In genomic region chr9:64803373-64804214, GRCm38 (mm10) we compare ENCODE assay signal across 20 mouse cellular contexts. TPM values are rescaled to one million over a fixed set of nuclear protein-coding genes. Genes with fewer than 3 reads are reported as not detected.
DNase-seq lines count a peak whose midpoint lies in the region; ATAC-seq and TF ChIP-seq lines count a peak whose summit lies in the region.
"Had no signal": no experiment of that assay in that cellular context is flagged by ENCODE, and none has a peak within 500 bp of the region (broad histone marks: within the 10 kb centered on the region; RNA-seq: fewer than 3 reads in every experiment).

No protein-coding gene starts in this region.

- peak overlapping the region; percentile 82; the same call in 1 of the 2 replicates for H3K27ac ChIP-seq in bone marrow, adult 2 months (ENCODE audit: control insufficient read depth, insufficient read depth, low read depth, low read length, poor library complexity)
- peak overlapping the region; percentile 65 for H3K27ac ChIP-seq in liver, embryonic 16.5 days (ENCODE audit: low read length)
- H3K27ac ChIP-seq in intestine, embryonic 16.5 days (ENCODE audit: low read length): no peak overlapping the region
- H3K27ac ChIP-seq: embryonic facial prominence, embryonic 10.5 days; forebrain, embryonic 13.5 days; heart, embryonic 10.5 days; hindbrain, embryonic 13.5 days had no signal

- TF ChIP-seq CTCF in bone marrow, adult 2 months (IDR thresholded peaks at IDR 0.05; ENCODE audit: control insufficient read depth, insufficient read depth, low read length): no peak

- no peak overlapping the region for H3K9ac ChIP-seq in liver, embryonic 16.5 days (ENCODE audit: low read depth, low read length)
- H3K9ac ChIP-seq in intestine, embryonic 16.5 days (ENCODE audit: low read depth, low read length): no peak overlapping the region
- H3K9ac ChIP-seq: forebrain, embryonic 13.5 days; forebrain, postnatal 0 days; hindbrain, embryonic 13.5 days had no signal

- no peaks in the 10 kb centered on the region for H3K27me3 ChIP-seq in liver, embryonic 16.5 days (ENCODE audit: control insufficient read depth, insufficient read depth, low read depth, low read length)
- no peaks in the 10 kb centered on the region for H3K27me3 ChIP-seq in intestine, embryonic 16.5 days (replicated peaks; ENCODE audit: control insufficient read depth, insufficient read depth, low read length)
- H3K27me3 ChIP-seq: forebrain, embryonic 13.5 days; hindbrain, embryonic 13.5 days had no signal

- H3K4me2 ChIP-seq in liver, embryonic 16.5 days (ENCODE audit: low read depth, low read length): no peak overlapping the region
- H3K4me2 ChIP-seq in intestine, embryonic 16.5 days (ENCODE audit: low read depth, low read length): no peak overlapping the region
- H3K4me2 ChIP-seq: forebrain, embryonic 13.5 days; hindbrain, embryonic 13.5 days had no signal

- no peaks in the 10 kb centered on the region for H3K36me3 ChIP-seq in liver, embryonic 16.5 days (ENCODE audit: control insufficient read depth, insufficient read depth)
- H3K36me3 ChIP-seq in intestine, embryonic 16.5 days (ENCODE audit: control insufficient read depth, insufficient read depth, low read length): no peaks in the 10 kb centered on the region
- H3K36me3 ChIP-seq: embryonic facial prominence, embryonic 10.5 days; G1E; heart, embryonic 10.5 days; hindbrain, embryonic 13.5 days had no signal

- no peak for TF ChIP-seq POLR2A in bone marrow, adult 2 months (IDR thresholded peaks at IDR 0.05; ENCODE audit: borderline replicate concordance, control insufficient read depth, low read depth, low read length)

- DNase-seq in heart, adult 11 months: peak; percentile 29
- no peak for DNase-seq in heart, adult 9 months (ENCODE audit: low spot score in 2 of 2)
- no peak for DNase-seq in heart, postnatal 14 days
- DNase-seq: adrenal gland, postnatal 14 days; B cell, adult 2 months; cerebellum, adult 18-20 months; cerebellum, adult 9-11 months; forebrain, postnatal 0 days; gastrocnemius, postnatal 14 days; heart, postnatal 10 days had no signal

- no peak for ATAC-seq in liver, embryonic 16.5 days (ENCODE audit: low read depth)
- ATAC-seq in neutrophil, adult 5-6 weeks (ENCODE audit: extremely low read depth, insufficient number of reproducible peaks, low FRiP score, poor library complexity, severe bottlenecking): peak; percentile 51
- no peak for ATAC-seq in intestine, embryonic 16.5 days
- ATAC-seq: CD4-positive, CD25-positive, alpha-beta regulatory T cell, adult 4 months; forebrain, embryonic 13.5 days; forebrain, postnatal 0 days had no signal

- WGBS in bone marrow, adult 2 months: 54% methylated on average over 5 of the region's 5 CpGs
- WGBS in liver, embryonic 16.5 days (ENCODE audit: insufficient replicate concordance): 74% methylated on average over 5 of the region's 5 CpGs
- 82% methylated on average over 5 of the region's 5 CpGs for WGBS in intestine, embryonic 16.5 days

- intact Hi-C loops in heart, postnatal 14 days (cut with DNase I): no loop called here

- no peaks in the 10 kb centered on the region for H3K9me3 ChIP-seq in liver, embryonic 16.5 days (replicated peaks; ENCODE audit: control insufficient read depth, low read length)
- H3K9me3 ChIP-seq in intestine, embryonic 16.5 days (ENCODE audit: control insufficient read depth, low read length): no peaks in the 10 kb centered on the region; the same call in 1 of the 2 replicates
- H3K9me3 ChIP-seq: embryonic facial prominence, embryonic 10.5 days; heart, embryonic 10.5 days; hindbrain, embryonic 13.5 days had no signal

- H3K4me1 ChIP-seq in bone marrow, adult 2 months (ENCODE audit: control insufficient read depth, insufficient read depth, low read length): peaks cover 1% of the 10 kb centered on the region; the same call in 1 of the 2 replicates
- H3K4me1 ChIP-seq in liver, embryonic 16.5 days (ENCODE audit: control insufficient read depth, low read depth, low read length): peaks cover 40% of the 10 kb centered on the region
- no peaks in the 10 kb centered on the region for H3K4me1 ChIP-seq in intestine, embryonic 16.5 days (ENCODE audit: control insufficient read depth, insufficient read depth, low read length)
- H3K4me1 ChIP-seq: embryonic facial prominence, embryonic 10.5 days; forebrain, embryonic 13.5 days; heart, embryonic 10.5 days; hindbrain, embryonic 13.5 days had no signal

- no peak overlapping the region for H3K4me3 ChIP-seq in bone marrow, adult 2 months (replicated peaks; ENCODE audit: control insufficient read depth, low read depth, low read length)
- no peak overlapping the region for H3K4me3 ChIP-seq in liver, embryonic 16.5 days (ENCODE audit: low read depth, low read length)
- H3K4me3 ChIP-seq in intestine, embryonic 16.5 days (ENCODE audit: low read length): no peak overlapping the region
- H3K4me3 ChIP-seq: embryonic facial prominence, embryonic 10.5 days; forebrain, embryonic 13.5 days; heart, embryonic 10.5 days; hindbrain, embryonic 13.5 days had no signal

RNA-seq across cellular contexts. Expression of gene Dennd4a, which starts 7.5 kb away (rescaled TPM):
- polyA plus RNA-seq in bone marrow, adult 2 months (2011; ENCODE audit: insufficient read depth, insufficient read length, low replicate concordance, missing spikeins): 77.2 and 86.3 TPM in 2 replicates
- polyA plus RNA-seq in liver, embryonic 16.5 days (2015; fragmentation: Nextera tagmentation; extraction: Ambion mirVana): 40.8 and 42.3 TPM in 2 replicates
- total RNA-seq in neutrophil, adult 5-6 weeks (2017): 400 and 432 TPM in 2 replicates
- 10 to 100 TPM; 10.6 to 12.6 TPM for total RNA-seq in heart, postnatal 14 days (2021)
- polyA plus RNA-seq in intestine, embryonic 16.5 days (2015; fragmentation: Nextera tagmentation; extraction: Ambion mirVana): 3.9 TPM in 2 replicates
